Mouse (Mus musculus): ENCODE results near the gene 1700012B07Rik.

The 1700012B07Rik gene

GRCm38 (mm10) chr11:109827946-109828345, at the start of gene 1700012B07Rik:
1700012B07Rik (minus strand) TSS chr11:109828046.
- DNase-seq: no peak

DNA sequence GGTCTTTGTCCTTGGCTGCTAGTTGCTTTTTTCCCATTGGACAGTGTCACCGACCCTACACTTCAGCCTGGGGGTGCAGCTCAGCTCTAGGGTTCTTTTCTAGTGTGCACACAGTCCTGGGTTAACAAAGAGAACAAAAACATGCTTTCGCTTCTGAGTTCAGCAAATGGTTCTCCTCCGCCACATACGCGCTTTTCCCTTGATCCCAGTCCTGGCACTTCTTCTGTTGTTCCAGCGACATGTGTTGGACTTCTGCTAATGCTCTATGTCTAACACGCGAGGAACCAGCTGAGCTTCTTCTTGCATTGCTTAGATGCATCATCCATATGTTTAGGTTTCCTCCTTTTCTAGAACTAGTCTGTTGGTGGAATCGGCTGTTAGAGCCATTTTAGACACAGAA, 48.9 kb upstream of the 1700012B07Rik start:
- no peak for DNase-seq

- DNase-seq: no peak
Measured at GRCm38 (mm10) chr11:109875834-109876233, 48.0 kb upstream of the 1700012B07Rik start.

- DNase-seq: no peak
Measured at GRCm38 (mm10) chr11:109875525-109875802, 47.6 kb upstream of the 1700012B07Rik start.

DNA sequence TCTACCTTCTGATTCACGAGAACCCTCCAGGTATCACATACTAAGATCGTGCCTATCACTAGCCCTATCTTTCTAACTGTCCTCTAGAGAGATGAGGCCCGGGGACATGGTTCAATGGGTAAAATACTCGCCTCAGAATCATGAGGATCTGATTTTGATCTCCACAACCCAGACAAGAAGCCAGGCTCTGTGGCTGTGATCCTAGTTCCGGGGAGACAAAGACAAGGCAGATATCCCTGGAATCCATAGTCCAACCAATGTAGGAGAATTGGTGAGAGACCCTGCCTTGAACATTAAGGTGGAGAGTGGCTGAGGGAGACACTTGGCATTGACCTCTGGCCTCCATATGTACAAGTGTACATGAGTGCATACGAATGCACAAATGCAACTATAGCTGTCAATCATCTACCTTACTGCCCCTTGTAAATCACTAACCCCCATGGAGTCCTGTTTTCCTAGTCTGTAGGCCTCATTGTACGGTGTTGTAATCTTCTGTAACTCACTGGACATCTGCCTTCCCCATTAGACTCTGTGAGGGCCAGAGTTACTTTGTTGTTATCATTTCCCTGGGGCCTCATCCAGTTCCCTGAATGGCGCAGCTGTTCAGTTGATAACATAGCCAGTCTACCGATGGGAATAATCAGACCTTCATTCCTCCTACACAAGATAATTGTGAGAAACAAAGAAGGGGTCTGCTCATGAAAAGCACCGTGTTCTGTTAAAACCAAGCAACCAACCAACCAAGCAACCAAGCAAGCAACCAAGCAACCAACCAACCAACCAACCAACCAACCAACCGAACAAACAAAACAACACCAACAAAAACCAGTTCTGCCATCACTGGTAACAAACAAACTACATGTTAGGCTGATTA, 47.0 kb upstream of the 1700012B07Rik start:
- no peak for DNase-seq

DNA sequence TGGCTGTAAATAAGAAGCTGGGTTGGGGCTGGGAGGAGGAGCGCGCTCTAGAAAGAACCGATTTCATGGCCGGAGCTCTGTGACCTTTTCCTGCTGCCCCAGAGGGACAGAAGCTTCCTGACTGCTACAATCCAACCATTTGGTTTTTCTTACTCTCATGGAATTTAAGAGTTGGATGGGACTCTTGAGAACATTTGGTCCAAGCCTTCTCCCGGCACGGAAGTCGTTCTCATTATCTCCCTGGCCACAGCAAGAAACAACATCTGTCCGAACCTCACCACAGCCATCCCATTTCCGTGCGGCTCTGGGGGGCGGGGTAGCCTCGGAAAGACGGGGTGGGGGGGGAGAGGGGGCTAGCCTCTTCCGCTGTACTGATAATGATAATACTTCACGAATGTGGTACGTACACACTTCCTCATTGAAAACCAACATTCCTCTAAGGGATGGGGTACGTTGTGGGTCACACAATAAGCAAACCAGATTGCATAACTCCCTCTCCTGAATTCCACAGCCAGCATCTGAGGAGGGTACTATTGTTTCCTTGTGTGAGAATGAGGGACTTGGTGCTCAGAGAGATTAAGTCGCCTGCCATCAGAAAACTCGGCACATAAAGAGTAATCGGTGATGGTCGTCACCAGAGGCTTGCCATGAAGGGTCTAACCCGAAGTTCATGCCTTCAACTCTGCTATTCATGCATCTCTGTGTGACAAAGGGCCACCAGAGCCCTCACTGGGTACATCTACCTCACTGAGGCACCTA, 46.2 kb upstream of the 1700012B07Rik start:
- DNase-seq: no peak

GRCm38 (mm10) chr11:109873161-109873775, 45.4 kb upstream of the 1700012B07Rik start:
- DNase-seq: no peak

DNA sequence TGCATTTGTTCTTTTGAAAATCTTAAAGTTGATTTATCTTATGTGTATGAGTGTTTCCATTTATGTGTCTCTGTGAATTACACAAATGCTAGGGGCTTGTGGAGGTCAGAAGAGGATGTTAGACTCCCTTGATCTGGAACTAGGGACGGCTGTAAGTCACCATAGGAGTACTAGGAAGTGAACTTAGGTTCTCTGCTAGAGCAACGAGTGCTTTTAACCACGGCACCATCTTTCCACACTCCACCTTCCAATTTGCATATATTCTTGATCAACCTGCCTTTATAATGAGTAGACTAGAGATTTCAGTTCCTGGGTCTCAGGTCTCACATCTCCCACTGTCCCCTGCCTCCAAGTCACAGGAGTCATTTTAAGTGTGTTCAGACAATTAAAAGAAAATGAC, 44.8 kb upstream of the 1700012B07Rik start:
- DNase-seq: no peak

GRCm38 (mm10) chr11:109872056-109872455, 44.2 kb upstream of the 1700012B07Rik start:
- DNase-seq: no peak

DNA sequence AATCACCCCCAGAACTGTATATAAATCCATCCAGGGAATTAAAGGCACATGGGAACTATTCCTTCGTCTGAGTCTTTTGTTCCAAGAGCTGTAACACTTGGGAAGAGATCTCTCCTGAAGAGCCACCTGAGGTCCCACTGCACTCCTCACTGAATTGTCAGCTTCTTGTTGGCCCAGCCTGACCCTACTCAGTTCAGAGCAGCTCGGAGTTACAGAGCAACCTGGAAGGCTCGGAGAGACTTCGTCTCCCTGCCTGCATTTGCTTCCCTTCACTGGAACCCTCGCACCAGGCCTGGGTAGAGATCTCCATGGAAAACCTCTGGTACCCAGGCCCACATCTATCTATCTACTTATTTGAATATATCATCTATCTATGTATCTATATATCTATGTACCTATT, 40.0 kb upstream of the 1700012B07Rik start:
- DNase-seq: no peak

GRCm38 (mm10) chr11:109866537-109867160, 38.8 kb upstream of the 1700012B07Rik start:
- DNase-seq: no peak

- no peak for DNase-seq
Measured at GRCm38 (mm10) chr11:109865526-109865925, 37.7 kb upstream of the 1700012B07Rik start.

- no peak for DNase-seq
Measured at GRCm38 (mm10) chr11:109863951-109864350, 36.1 kb upstream of the 1700012B07Rik start.

- DNase-seq: peak in 1 of 2 experiments; percentile 56
Measured at GRCm38 (mm10) chr11:109863194-109863746, 35.4 kb upstream of the 1700012B07Rik start.

- DNase-seq: peak; percentile 54 to 81
Measured at GRCm38 (mm10) chr11:109860508-109860907, 32.7 kb upstream of the 1700012B07Rik start.

DNA sequence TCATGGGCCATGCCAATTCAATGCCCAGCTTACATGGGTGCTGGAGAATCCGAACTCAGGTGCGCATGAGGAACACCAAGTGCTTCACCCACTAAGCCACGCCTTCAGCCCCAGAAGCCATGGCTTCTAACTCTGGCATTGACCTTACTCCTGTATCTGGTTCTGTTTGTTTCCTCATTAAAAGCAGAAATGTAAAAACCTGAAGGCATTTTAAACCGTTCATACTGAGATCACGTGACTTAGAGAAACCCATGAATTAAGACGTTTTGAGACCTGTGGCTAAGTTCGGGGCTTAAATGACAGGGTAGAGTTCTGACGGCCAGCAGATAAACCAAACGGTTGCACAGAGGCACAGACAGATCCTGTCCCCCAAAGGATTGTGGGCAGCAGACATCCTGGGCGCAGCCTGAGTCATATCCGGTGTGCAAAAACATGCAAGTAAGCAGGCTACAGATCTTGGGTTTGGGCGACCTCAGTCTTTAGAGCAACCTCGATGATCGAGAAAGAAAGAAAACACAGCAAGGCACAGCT, 32.2 kb upstream of the 1700012B07Rik start:
- DNase-seq: peak; percentile 32 to 41

- no peak for DNase-seq
Measured at GRCm38 (mm10) chr11:109859441-109859840, 31.6 kb upstream of the 1700012B07Rik start.

DNA sequence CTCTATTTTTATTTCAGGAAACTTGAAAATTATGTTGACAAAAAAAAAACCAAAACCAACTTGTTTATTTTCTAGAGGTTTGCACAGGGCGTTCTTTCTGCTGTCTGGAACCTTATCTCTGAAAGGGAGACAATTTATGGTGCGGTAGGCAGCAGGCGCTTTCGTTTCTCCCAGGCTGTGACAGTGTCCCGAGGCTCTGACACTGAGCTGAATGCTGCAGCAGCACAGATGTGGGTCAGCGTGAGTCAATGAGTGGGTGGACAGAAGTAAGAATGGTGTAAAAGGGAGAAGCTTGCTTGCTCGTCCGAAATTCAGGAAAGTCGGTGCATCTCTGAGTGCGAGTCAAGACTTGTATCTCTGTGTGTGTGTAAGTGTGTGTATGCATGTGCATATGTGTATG, 29.2 kb upstream of the 1700012B07Rik start:
- no peak for DNase-seq

- no peak for DNase-seq
Measured at GRCm38 (mm10) chr11:109854056-109854455, 26.2 kb upstream of the 1700012B07Rik start.

GRCm38 (mm10) chr11:109853228-109853966, 25.6 kb upstream of the 1700012B07Rik start:
- DNase-seq: no peak

DNA sequence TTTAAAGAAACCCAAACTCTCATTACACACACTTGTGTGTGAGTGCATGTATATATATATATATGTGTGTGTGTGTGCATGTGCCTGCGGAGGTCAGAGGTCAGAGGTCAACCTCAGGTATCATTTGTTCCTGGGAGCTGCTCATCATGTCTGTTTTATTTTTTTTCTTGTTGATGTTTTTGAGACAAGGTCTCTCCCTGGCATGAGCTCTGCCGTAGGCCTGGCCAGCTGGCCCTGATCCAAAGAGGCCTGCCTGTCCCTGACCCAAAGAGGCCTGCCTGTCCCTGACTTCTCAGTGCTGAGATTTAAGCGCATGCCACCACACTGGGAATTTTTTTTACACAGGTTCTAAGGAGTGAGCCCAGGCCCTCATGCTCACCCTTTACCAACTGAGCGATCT, 24.1 kb upstream of the 1700012B07Rik start:
- DNase-seq: no peak

DNA sequence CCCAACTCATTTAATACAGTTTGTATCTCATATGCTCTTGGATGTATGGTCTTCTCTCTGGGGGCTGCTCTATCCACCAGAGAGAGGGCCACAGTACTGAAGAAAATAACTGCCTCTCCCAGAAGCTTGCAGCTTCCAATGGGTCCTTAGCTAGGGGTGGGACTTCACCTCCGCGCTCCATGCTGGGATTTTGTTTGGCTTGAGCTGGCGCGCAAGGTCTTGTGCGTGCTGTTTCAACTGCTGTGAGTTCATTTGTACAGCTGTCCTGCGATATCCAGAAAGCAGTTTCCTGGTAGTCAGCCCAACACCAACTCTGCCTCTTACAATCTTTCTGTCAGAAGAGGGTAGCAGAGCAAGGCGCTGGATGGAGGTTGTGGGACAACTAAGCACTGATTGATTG, 18.5 kb upstream of the 1700012B07Rik start:
- DNase-seq: no peak
